Mouse (Mus musculus) liver, embryonic 14 days (tissue): ENCODE measurements around the gene Id4. TPM values are rescaled to one million over a fixed set of nuclear protein-coding genes. Genes with fewer than 3 reads are reported as not detected.

ENCODE experiments used
- polyA plus RNA-seq: library from polyadenylated mRNA; depleted of rRNA; stranded (reverse); fragments of >200 nt; gene quantifications from 2 replicates; pipeline ENCODE4 v1.2.3, GENCODE M21; 2012; rRNA removed

The Id4 gene
- polyA plus RNA-seq: 0.16 and 0.19 TPM in 2 replicates

GRCm38 (mm10) chr13:48260690-48261278, at the start of gene Id4:
Id4 (plus strand) TSS chr13:48261228.

